Mouse (Mus musculus) heart, adult 18-20 months (tissue): Measurements from ENCODE around the gene Cnot3. TPM values are rescaled to one million over a fixed set of nuclear protein-coding genes. Genes with fewer than 3 reads are reported as not detected.
"Not testable (repeated sequence)": the region's sequence is repeated elsewhere in the genome, so short reads cannot be mapped to it uniquely, and the experiment has no call there.

ENCODE experiments used
- DNase-seq, 2 experiments: peaks; one replicate each; pipeline ENCODE4 v3.0.0; 2021 to 2022; ENCODE audit warnings: mixed read lengths in 1 of 2
- long read RNA-seq, 2 experiments: library from polyadenylated mRNA; stranded (forward); transcript quantifications; one replicate each; pipeline ENCODE4 v2.0.0; 2021
- total RNA-seq, 2 experiments: library from RNA; stranded (reverse); gene quantifications; 2 replicates each; pipeline ENCODE4 v1.2.3; 2021

Gene Cnot3
- 10 to 100 TPM; 17.8 to 23.0 TPM for total RNA-seq
- long read RNA-seq, experiment 1, full-length matches to known transcripts = 15 of 29 reads
- long read RNA-seq, experiment 1, partial matches to known transcripts = 4 of 29 reads
- long read RNA-seq, experiment 1, other reads (novel, unspliced or antisense) = 10 of 29 reads
- long read RNA-seq, experiment 2, full-length matches to known transcripts = 6 of 10 reads
- long read RNA-seq, experiment 2, partial matches to known transcripts = 2 of 10 reads
- long read RNA-seq, experiment 2, other reads (novel, unspliced or antisense) = 2 of 10 reads

- DNase-seq = peak; percentile 98 to 100
These were observed at the start of gene Cnot3 for GRCm38 (mm10) chr7:3644672-3645487. Cnot3 (plus strand) TSS chr7:3645268.

DNA sequence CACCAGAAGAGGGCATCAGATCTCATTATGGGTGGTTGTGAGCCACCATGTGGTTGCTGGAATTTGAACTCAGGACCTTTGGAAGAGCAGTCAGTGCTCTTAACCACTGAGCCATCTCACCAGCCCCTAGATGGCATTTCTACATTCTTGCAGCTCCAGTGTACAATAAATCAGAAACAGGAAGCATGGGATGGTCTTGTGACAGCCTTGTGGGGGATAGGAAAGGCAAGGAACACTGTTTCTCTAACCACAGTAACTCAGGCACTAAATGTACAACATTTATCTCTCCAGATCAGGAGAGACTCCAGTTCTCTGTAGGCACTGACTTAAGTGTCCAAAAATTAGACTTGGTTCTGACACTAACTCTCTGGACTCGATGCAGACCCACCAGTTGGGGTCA is 47.3 kb upstream of the Cnot3 start:
- DNase-seq = not testable (repeated sequence)

- DNase-seq = peak; percentile 64 to 81
These were observed 43.9 kb upstream of the Cnot3 start for GRCm38 (mm10) chr7:3601119-3601518.

DNA sequence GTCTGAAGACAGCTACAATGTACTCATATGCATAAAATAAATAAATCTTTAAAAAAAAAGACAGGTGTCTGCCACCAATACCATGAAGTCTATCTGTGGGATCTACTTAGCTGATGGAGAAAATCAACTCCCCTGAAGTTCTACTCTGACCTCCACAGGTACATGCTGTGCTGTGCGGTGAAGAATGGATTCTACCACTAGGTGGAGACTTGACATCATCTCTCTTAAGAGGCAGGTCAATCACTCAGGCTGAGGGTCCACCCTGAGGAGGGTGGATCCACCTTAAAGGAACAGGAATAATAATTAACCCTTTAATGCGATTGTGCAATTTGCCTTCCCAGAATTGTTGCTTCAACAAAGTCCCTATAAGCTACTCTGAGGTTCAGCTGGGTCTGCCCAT is 38.3 kb upstream of the Cnot3 start:
- peak; percentile 36 to 40 for DNase-seq

GRCm38 (mm10) chr7:3607391-3607790 is 37.7 kb upstream of the Cnot3 start:
- DNase-seq = no peak

- DNase-seq = no peak
These were observed 36.4 kb upstream of the Cnot3 start for GRCm38 (mm10) chr7:3608668-3609067.

GRCm38 (mm10) chr7:3609082-3609481 is 36.0 kb upstream of the Cnot3 start:
- DNase-seq = peak; percentile 83 to 85

DNA sequence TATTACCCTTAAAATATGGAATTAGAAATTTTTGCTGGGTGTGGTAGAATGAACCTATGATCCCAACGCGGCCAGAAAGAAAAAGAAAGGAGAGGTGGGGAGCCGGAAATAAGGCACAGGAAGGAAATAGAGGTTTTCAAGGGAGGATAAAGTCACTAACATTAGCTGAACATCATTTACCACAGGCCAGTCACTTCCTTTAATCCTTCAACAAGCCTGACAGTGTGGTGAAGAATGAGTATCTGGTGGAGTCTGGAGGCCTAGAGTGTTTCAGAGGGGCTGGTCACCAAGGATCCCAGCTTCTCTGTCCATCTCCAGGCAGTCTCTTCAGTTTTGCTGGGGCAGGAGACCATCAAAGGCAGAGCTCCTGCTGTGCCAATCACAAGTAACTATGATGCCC is 34.6 kb upstream of the Cnot3 start:
- DNase-seq = no peak

DNA sequence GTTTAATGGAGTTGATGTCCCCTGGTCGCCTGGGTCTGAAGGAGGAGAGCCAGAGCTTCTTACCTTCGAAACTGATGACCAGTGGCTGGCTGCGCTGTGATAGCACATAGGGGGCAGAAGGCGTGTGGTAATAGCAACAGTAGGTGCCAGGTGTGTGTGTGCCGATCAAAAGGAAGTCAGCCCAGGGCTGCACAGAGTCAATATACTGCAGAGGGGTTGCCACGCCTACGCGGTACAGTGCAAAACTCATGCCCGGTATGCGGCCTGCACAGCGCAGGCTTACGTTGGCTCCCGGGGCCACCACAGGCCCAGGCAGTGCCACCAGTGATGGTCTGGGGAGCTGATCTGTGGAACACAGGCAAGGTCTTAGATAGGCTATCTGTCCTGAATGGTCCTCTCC is 34.1 kb upstream of the Cnot3 start:
- no peak for DNase-seq

DNA sequence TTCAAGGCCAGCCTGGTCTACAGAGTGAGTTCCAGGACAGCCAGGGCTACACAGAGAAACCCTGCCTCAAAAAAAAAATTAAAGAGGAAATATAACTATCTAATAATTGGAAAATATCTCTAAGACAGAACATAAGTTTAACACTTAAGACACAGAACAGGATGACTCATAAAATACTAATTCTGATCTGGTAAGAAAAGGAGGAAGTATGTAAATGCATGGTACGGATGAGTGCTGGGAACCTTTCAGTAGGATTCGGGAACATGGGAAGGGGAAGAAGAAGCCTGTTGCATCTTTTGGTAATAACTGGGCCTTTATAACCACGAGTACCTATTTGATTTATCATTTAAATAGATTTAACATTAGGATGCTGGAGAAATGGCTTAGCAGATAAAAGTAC is 31.0 kb upstream of the Cnot3 start:
- no peak for DNase-seq

DNA sequence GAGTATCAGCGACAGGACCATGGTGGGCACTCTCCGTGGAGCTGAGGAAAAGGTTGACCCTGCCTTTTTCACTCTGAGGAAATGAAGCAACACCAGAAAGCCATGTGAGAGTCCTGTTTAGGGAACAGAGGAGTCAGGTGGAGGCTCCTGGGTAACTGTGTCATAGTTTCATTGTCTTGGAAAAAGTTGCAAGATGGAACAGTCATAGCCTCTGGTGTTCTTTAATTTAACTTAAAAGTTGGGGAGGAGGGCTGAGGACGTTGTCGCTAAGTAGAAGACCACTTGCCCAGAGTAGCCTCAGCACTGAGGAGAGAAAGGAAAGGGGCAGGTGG is 29.0 kb upstream of the Cnot3 start, which contains the start of gene Oscar:
Oscar (minus strand) TSS at position 101 of the 332 bp plus-strand sequence.
- no peak for DNase-seq

DNA sequence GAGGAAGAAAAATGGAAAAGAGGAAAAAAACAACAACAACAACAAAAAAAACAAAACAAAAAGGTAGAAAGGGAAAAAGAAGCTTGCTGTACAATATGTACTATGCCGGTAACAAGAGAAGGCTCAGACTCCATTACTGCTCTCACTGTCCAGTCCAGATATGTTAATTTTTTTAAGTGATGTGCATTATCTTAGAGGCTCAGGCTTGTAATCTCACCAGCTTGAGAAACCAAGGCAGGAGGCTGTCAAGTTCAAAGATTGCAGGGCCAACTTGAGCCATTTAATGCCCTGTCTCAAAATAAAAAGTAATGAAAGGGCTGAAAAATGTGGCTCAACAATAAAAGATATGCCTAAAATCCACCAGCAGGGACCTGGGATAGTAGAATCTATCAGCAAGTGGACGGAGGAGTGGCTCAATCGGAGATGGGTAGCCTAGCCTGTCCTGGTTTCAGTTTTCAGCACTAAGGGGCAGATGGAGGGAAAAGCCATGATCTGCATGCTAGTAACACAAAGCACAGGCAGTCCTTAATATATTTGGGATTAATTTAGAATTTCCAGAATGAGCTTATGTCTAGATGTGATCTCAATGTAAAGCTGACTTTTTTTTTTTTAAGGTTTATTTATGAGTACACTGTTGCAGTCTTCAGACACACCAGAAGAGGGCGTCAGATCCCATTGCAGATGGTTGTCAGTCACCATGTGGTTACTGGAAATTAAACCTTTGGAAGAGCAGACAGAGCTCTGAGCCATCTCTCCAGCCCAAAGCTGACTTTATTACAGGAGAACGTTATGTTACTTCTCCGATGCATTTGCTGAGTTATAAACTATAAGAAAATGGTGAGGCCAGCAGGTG is 28.5 kb upstream of the Cnot3 start:
- DNase-seq = no peak

DNA sequence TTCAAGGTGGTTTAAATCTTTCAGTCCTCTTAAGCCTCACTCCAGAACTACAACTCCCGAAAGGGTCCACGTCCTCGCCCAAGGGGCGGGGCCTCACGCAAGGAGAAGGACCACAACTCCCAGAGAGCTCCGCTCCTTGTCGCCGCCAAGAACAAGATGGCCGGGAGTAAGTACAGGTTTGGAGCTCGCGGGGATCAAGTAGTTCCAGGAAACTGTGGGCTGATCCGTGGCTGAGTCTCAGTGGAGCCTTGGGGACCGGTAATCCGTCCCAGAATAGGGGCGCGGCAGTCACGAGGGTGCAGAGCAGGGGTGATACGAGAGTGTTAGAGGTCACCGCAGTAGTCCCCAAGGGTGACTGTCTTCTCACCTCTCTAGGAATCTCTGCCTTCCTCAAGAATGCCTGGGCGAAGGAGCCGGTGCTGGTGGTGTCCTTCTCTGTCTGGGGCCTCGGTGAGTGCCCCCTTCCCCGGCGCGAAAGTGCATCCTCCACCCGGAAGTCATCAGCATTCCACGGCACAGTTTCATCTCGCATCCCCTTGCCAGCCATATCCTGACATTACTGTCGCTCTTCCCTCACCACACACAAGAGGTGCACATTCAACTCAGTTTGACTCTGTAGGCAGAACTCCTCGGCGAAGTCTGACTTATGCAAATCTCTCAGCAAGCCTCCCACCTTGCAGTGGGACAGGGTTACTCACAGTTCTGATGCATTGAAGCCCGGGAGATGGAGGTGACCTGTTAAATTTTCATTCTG is 27.6 kb upstream of the Cnot3 start, which contains the start of gene Ndufa3:
Ndufa3 (plus strand) TSS at position 132 of the 754 bp plus-strand sequence.
- peak; percentile 91 to 93 for DNase-seq

GRCm38 (mm10) chr7:3629030-3629429 is 16.0 kb upstream of the Cnot3 start:
- no peak for DNase-seq

GRCm38 (mm10) chr7:3629543-3630477 is 15.3 kb upstream of the Cnot3 start, which contains the start of the genes Tfpt and Prpf31:
Tfpt (minus strand) TSS chr7:3629929.
Prpf31 (plus strand) TSS chr7:3629985.
- DNase-seq = peak; percentile 95 to 98

DNA sequence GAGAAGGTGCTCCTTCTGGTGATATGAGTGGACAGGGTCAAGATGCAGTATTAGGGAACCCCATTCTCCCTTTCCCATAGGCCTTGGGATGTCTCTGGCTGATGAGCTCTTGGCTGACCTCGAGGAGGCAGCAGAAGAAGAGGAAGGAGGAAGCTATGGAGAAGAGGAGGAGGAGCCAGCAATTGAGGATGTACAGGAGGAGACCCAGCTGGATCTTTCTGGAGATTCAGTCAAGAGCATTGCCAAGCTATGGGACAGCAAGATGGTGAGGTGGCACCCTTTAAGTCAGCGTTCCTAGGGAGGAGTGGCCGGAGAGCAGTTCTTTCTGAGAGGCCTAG is 14.6 kb upstream of the Cnot3 start:
- no peak for DNase-seq

DNA sequence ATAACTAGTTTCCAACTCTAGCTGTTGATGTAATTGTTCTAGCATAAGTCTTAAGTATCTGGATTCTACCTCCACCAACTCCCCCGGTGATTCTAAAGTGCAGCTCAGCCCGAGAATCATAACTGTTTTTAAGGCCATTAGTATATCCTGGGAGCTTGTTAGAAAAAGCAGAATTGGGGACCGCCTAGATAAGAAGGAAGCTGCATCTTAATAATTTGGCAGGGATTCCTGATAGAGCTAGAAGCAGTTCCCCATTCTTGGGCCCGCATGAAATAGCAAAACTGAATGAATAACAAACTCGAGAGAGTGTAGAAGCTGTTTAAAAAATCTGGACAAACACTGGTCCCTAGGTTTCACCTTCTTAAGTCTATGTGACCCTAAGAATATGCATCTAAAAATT is 1.7 kb upstream of the Cnot3 start:
- DNase-seq = no peak

DNA sequence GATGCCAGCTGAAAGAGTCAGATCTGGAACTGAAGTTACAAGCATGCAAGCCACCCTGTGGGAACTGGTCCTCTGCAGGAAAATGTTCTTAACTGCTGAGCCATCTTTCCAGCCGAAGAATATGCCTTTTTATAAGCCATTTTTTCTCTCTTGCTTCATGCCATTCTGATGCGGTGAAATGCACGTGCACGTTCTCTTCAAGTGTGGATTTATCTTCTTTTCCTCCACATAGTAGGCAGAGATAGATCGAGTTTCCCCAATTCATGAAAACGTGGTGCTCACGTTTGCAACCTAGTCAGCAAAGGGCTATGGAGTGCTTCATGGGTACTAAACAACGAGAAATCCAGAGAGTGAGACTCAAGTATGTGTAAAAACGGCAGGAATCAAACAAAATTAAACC is 1.2 kb upstream of the Cnot3 start:
- no peak for DNase-seq

GRCm38 (mm10) chr7:3644348-3644671 is 758 bp upstream of the Cnot3 start:
- DNase-seq = no peak

GRCm38 (mm10) chr7:3645488-3646025 is 489 bp downstream of the Cnot3 start:
- DNase-seq = peak in 1 of 2 experiments; percentile 45

DNA sequence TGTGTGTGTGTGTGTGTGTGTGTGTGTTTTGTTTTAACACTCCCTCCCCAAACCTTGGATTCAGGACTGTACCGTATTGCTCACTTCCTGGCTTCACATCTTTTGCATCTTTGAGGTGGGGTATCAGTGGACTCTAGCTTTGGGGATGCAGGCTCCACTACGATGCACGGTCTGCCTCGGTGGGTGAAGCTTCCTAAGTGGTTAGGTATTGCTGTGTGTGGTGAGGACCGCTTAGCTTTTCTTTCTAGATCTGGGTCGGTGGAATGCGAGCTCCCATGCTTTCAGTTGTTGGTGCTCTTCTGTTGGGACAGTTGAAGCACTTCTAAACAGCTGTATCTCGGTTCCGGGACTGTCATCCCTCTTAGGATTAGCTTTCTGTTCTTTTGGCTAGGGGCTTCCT is 1.1 kb downstream of the Cnot3 start:
- no peak for DNase-seq
